ENCODE assay signal across 8 mouse cellular contexts in the genomic region with DNA sequence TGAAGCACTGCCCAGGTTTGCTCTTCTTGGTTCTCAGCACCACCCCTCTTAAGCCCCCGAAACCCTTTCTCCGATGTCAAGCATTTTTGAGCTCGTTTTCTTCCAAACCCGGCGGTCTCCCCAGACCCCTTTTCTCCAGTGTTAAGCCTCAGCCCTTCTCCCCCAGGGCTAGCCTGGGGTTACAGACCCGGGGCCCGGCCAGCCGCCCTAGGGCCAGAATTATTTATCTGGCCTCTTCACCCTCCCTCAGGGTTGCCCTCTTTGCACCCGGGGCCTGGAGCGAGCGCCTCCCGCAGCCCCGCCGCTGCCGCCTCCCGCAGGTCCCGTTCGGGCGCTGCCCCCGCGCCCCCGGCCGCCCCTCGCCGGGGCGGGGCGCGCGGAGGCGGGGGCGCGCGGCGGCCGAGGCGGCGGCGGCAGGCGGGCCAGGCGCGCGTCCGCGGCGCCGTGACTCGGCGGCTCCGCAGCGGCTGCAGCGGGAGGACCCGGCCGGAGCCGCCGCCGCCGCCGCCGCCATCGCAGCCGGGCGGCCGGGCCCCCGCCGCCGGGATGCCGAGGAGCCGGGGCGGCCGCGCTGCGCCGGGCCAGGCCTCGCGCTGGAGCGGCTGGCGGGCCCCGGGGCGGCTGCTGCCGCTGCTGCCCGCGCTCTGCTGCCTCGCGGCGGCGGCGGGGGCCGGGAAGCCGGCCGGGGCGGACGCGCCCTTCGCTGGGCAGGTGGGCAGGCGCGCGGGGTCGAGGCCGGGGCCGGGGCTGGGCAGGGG. TPM values are rescaled to one million over a fixed set of nuclear protein-coding genes. Genes with fewer than 3 reads are reported as not detected.
A peak's percentile ranks its signal among the peaks of the same experiment; 100 is the strongest.
DNase-seq lines count a peak whose midpoint lies in the region; ATAC-seq lines count a peak whose summit lies in the region.

Gene Mmp24 (plus strand): TSS at position 416 of the 758 bp plus-strand sequence.

- peak within 1 kb of the TSS; percentile 72 for H3K4me2 ChIP-seq in neural tube, embryonic 12.5 days (replicated peaks)

- peaks cover 7% of the 10 kb centered on the region for H3K4me1 ChIP-seq in megakaryocyte, embryonic 14.5 days
- peaks cover 22% of the 10 kb centered on the region for H3K4me1 ChIP-seq in neural tube, embryonic 12.5 days

- H3K4me3 ChIP-seq in megakaryocyte, embryonic 14.5 days (replicated peaks), result peak within 1 kb of the TSS; percentile 89
- peak within 1 kb of the TSS; percentile 77 for H3K4me3 ChIP-seq in neural tube, embryonic 12.5 days

- peak within 1 kb of the TSS; percentile 53 for H3K27ac ChIP-seq in neural tube, embryonic 12.5 days

- no peak for ATAC-seq in megakaryocyte, adult 5-6 weeks (ENCODE audit: poor library complexity, severe bottlenecking)
- no peak for ATAC-seq in neural tube, embryonic 12.5 days (ENCODE audit: low FRiP score, low read depth)
- no peak for ATAC-seq in CD4-positive, CD25-positive, alpha-beta regulatory T cell, adult 4 months

- peak within 1 kb of the TSS; percentile 80 for H3K9ac ChIP-seq in neural tube, embryonic 12.5 days

- 2% methylated on average over 90 of the region's 100 CpGs for WGBS in neural tube, embryonic 12.5 days

- DNase-seq in cerebellum, postnatal 14 days, result peak; percentile 57 to 65
- no peak for DNase-seq in cerebellum, adult 11-12 months
- no peak for DNase-seq in left cerebral cortex, postnatal 14 days (ENCODE audit: low spot score in 2 of 2)
- no peak for DNase-seq in adrenal gland, postnatal 25 days

- no peaks in the 10 kb centered on the region for H3K36me3 ChIP-seq in megakaryocyte, embryonic 14.5 days (replicated peaks; ENCODE audit: low read length)
- no peaks in the 10 kb centered on the region for H3K36me3 ChIP-seq in neural tube, embryonic 12.5 days

- no peaks in the 10 kb centered on the region for H3K9me3 ChIP-seq in megakaryocyte, embryonic 14.5 days
- no peaks in the 10 kb centered on the region for H3K9me3 ChIP-seq in neural tube, embryonic 12.5 days

- intact Hi-C loops in left cerebral cortex, postnatal 14 days (cut with DNase I), result no loop called here

- peaks cover 80% of the 10 kb centered on the region for H3K27me3 ChIP-seq in megakaryocyte, embryonic 14.5 days (replicated peaks)
- H3K27me3 ChIP-seq in neural tube, embryonic 12.5 days (replicated peaks), result peaks cover 26% of the 10 kb centered on the region

RNA-seq across cellular contexts. Expression of gene Mmp24, which starts in this region (rescaled TPM):
- polyA plus RNA-seq in megakaryocyte, embryonic 14.5 days (2012; ENCODE audit: insufficient read depth, low replicate concordance), result not detected in 2 replicates
- total RNA-seq in megakaryocyte, adult 5-6 weeks (2015), result not detected in 2 replicates
- 0.07 and 0.65 TPM in 2 replicates for total RNA-seq in megakaryocyte, adult 5-6 weeks (2017)
- 10 to 100 TPM; 45.8 to 50.0 TPM for total RNA-seq in left cerebral cortex, postnatal 14 days (2021)
- 7.3 and 8.8 TPM in 2 replicates for polyA plus RNA-seq in neural tube, embryonic 12.5 days (2016; fragmentation: Nextera tagmentation; extraction: Ambion mirVana)
- total RNA-seq in adrenal gland, postnatal 25 days (2021), result 1.9 and 2.3 TPM in 2 replicates
- polyA plus RNA-seq in CD4-positive, CD25-positive, alpha-beta regulatory T cell, adult 4 months (2017; shearing (Covaris generic)), result not detected

Comparison
In these comparisons a context has a peak if more than half of its experiments do, and no peak if none do; other contexts are left out.
1. RNA of gene Mmp24 (total RNA-seq): 45.8 to 50.0 TPM in left cerebral cortex, postnatal 14 days; 1.9 to 2.3 TPM in adrenal gland, postnatal 25 days and 0.07 to 0.65 TPM in megakaryocyte, adult 5-6 weeks; every median in the first group is over 10 times any median in the second.
2. DNase-seq: peak in cerebellum, postnatal 14 days (2 of 2); none in cerebellum, adult 11-12 months (single experiment), left cerebral cortex, postnatal 14 days (0 of 2) and adrenal gland, postnatal 25 days (single experiment).